Mouse (Mus musculus) myocyte (in vitro differentiated cells): ENCODE measurements around the gene Dop1a.

Source experiments
- E2F4 ChIP-seq: IDR thresholded peaks from one replicate; pipeline ENCODE4 v1.6.1; 2011; ENCODE audit warnings: mild to moderate bottlenecking, control low read depth, moderate library complexity; ENCODE audit not compliant: insufficient read depth
- POLR2A ChIP-seq: IDR thresholded peaks from one replicate; pipeline ENCODE4 v1.6.1; 2011; ENCODE audit warnings: low read depth, mild to moderate bottlenecking, control low read depth, moderate library complexity; ENCODE audit not compliant: insufficient read length
- POLR2AphosphoS2 ChIP-seq: IDR thresholded peaks from one replicate; pipeline ENCODE4 v1.6.1; 2011; ENCODE audit warnings: low read depth, control low read depth; ENCODE audit not compliant: insufficient read length

- TF ChIP-seq POLR2AphosphoS2 = no peak
- TF ChIP-seq POLR2A = no peak
- no peak for TF ChIP-seq E2F4
These were observed 15.9 kb upstream of the Dop1a start for GRCm38 (mm10) chr9:86451094-86451493.
